Mouse (Mus musculus): ENCODE results near the gene Fbxo34. TPM values are rescaled to one million over a fixed set of nuclear protein-coding genes. Genes with fewer than 3 reads are reported as not detected.
"Not testable (repeated sequence)": the region's sequence is repeated elsewhere in the genome, so short reads cannot be mapped to it uniquely, and the experiment has no call there.

Gene Fbxo34
- 10 to 100 TPM in 3 of 4 experiments, 1 to 10 TPM in 1; 9.4 to 12.1 (median 11.6) TPM for total RNA-seq (2022)

DNA sequence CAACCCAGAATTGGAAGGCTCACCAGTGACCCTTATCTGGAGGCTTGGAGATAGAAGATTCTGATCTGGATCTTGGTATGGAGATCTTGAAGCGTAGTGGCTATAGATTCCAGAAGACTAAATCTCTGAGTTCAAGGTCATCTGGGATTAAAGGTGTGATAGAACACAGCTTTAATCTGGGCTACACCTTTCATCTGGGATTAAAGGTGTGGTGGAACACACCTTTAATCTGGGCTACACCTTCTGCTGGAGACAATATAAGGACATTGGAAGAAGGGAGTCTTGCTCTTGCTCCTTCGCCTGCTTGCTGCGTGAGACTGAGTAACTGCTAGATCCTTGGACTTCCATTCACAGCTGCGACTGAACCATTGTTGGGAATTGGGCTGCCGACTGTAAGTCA is at the start of gene Fbxo34:
Fbxo34 (plus strand) TSS at position 301 of the 400 bp plus-strand sequence.
- DNase-seq (ENCODE audit: low spot score): not testable (repeated sequence)

DNA sequence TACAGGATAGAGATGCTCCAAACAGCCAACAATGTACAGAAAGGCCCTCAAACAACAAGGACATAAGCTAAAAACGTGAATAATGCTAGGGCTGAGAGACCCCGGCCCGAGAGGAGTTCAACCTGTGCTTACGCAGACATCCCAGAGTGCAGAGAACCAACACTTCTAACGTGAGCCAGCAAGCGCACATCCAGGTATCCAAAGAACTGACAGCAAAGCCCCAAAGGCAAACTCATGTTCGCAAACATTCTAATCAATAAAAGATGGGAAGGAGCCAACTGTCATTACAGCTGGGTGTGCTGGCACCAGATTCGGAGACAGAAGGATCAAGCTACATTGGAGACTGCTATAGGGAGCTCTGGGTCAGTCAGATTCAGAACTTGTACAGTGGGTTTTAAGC is 47.5 kb upstream of the Fbxo34 start:
- no peak for DNase-seq (ENCODE audit: low spot score)

DNA sequence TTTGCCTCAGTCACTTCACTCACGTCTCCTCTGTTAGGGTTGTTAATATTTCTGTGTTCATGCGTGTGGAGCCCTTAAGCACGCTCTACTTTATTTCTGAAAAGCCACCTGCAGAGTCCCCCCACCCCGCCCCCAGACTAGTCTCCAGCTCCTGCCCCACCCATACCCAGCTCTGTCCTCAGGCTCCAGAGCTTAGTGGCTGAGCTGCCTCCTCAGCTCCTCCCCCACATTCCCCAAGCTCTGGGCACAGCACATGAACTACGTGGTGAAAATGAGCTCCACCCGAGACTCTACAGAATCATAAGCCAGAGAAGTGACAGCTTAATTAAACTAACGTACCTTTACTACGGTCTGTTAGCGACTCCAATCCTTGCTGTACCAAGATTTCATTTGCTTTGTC is 44.2 kb upstream of the Fbxo34 start:
- no peak for DNase-seq (ENCODE audit: low spot score)

DNA sequence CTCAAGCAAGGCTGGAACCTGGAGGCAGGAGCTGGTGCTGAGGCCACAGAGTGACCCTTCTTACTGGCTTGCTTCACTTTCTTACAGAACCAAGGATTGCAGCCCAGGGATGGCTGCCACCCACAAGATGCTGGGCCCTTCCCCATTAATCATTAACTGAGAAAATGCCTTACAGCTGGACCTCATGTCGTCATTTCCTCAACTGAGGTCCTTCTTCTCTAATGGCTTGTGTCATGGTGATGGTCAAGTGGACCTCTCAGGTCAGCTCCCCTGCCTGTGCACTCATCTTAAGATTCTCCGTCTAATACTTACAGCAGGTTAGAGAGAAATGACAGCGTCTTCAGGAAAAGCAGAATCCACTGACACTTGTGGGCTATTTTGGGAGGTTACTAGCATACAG is 32.9 kb upstream of the Fbxo34 start:
- no peak for DNase-seq (ENCODE audit: low spot score)

DNA sequence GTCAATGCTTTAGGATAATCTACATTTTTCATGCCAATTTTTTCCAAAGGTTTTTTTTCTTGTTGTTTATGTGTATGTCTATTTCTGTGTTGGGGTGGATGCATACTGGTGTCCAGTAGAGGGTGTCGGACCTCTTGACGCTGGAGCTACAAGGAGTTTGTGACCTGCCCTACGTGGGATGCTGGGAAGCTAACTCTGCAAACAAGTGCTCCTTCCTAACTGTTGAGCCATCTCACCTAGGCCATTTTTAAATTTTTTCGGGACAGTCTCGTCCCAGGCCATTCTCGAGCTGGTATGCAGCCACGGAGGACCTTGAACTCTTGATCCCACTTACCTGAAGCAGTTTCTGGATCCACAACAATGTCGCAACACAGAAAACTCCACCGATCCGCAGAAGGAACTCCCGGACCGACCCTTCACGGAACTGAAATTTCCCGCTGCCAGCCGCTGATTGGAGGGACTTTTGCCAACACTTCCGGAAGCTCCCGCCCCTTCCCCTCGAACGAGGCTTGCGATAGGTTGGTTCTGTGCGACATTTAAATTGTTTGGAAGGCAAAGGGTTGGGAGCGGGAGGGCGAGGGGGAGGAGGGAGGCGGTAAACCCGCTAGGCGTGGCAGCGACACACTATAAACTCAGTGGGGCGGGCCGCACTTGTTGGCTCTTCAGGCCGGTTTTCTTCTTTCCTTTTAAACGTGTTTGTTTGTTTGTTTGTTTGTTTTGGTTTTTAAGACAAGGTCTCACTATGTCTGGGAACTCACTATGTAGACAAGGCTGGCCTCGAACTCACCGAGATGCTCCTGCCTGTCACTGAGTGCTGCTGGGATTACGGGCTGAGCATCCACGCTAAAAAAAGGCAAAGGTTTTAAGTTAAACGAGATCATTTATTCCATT is 32.2 kb upstream of the Fbxo34 start, which contains the start of gene Dlgap5:
Dlgap5 (minus strand) TSS at position 633 of the 891 bp plus-strand sequence.
- DNase-seq (ENCODE audit: low spot score): peak; percentile 94

DNA sequence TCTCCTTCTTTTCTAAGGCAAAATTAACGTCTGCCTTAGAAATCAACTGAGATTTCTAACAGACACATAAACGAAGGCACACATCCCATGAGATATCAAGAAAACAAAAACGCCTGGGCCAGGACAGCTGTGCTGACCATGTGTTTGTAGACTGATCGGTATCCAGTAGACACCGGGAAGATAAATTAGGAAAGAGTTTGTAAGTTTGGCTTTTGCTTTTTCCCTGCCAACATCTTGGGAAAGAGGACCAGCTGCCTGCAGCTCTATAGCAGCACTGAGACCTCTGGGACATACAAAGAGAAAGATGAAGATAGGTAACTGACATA is 31.6 kb upstream of the Fbxo34 start:
- DNase-seq (ENCODE audit: low spot score): no peak

DNA sequence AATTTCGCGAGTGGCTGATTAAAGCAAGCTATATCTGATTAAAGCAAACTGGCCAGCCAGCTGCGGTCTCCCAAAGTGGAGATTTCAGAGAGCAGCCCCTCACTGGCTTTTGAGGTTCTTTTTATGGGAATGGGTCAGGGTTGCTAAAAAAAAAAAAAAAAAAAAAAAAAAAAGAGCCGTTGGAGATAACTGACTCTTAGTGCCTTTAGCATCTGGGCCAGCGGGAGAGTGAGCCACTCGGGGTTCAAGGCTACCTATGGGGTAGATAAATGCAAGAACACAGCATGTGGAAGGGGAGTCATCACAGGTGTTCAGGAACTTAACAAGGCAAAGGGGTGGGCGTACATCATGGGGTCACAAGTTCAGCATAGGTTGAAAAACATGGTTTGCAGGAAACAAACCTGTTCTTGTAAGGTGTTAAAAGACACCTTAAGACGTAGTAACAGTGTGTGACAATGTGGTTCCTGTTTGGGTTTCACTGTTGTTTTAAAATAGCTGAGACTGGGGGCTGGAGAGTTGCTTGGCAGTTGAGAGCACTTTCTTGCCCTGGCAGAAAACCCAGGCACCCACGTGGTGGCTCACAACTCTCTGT is 31.1 kb upstream of the Fbxo34 start:
- DNase-seq (ENCODE audit: low spot score): no peak

DNA sequence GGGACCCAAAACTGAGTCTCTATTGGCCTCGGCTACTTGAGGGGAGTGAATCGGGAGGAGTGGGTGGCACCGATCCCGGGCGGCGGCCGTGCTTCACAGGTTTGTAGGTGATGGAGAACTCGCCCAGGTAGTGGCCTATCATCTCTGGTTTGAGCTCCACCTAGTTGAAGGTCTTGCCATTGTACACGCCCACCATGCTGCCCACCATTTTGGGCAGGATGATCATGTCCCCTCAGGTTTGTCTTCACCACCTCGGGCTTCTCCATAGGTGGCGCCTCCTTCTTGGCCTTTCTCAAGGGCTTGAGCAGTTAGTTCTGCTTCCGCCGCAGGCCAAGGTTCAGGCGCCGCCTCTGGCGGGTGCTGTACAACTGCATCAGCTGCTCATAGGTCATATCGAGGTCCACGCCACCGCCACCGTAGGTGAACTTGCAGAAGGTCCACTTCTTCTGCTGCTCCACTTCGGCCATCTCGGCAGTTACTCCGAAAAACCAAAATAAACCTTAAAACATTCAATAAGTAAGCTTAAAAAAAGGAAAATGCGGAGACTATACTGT is 30.4 kb upstream of the Fbxo34 start:
- DNase-seq (ENCODE audit: low spot score): no peak

DNA sequence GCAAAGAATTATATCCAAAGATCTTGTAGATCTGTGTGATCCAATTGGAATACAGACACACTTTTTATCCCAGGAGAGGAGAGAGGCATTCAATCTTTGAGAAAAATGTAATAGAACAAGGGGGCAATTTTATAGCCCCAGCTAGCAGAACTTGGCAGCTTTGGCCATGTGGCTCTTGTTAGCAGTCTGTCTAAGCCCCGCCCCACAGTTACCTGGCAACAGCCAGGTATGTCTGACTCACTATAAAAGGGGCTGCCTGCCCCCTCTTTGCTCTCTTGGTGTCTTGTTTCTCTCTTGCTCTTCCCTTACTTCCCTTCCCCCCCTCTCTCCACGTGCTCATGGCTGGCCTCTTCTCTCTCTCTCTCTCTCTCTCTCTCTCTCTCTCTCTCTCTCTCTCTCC is 28.6 kb upstream of the Fbxo34 start:
- DNase-seq (ENCODE audit: low spot score): no peak

DNA sequence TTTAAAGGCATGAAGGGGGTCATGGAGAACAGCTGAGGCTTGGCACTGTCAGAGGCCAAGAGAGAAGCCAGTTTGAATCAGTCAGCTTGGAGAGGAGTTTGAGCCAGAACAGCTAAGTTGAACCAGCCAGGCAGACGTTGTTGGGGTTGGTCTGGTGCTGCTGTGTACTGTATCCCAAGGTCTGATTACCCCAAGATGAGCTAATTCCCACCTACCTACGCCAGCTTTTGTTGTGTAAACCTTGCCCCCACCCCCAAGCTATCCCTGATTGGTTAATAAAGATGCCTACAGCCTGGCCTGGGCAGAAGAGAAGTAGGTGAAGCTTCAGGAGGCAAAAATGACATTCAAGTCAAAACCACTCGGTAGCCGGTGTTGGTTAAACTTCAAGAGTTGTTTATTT is 27.8 kb upstream of the Fbxo34 start:
- DNase-seq (ENCODE audit: low spot score): no peak

DNA sequence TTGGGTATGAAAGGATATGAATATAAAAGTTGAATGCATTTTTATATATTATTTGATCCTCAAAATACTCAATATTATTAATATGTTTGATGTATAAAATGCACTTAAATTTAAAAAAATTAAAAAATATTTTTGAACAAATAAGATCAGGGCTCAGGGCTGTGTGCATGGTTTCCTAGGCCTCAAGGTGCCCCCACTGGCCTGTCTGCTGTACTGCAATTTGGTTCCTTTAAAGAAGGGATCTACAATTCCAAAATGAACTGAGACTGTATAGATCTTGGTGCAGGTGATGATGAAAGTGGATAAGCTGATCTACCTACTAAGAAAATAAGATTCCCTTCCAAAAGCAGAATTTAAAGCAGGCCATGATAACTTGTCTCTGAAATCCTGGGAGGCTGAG is 17.2 kb upstream of the Fbxo34 start:
- DNase-seq (ENCODE audit: low spot score): no peak

DNA sequence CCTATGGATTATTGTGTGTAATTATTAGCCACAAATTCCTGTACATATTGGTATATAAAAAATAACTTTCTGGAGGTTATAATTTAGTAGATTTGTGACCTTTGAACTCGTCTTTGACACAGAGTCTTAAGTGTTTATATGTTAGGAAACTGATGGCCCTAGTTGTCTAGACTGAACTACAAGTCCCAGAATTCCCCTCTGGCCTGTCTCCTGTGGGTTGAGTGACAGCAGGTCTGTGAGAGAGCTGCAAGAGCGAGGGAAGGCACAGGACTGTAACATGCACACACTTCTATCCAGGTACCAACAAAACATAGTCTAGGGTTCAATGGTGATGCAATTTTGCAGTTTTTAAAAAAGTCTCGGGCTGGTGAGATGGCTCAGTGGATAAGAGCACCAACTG is 11.3 kb upstream of the Fbxo34 start:
- no peak for DNase-seq (ENCODE audit: low spot score)

DNA sequence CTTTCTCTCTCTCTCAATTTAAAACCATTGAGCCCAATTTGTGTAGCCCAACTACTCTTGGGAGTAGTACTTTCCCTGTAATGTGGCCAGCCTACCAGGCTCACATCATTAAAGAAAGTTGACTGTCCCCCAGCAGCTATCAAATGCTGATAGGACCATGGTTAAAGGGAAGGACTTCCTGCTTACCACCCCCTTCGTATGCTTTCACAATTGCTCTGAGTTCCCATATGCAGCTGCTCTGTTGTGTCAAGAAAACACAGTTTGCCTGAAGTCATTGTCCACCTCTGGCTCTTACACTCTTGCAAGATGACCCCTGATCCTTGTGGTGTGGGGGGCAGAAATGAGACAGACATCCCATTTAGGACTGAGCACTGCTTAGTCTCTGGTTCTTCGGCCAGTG is 5.3 kb upstream of the Fbxo34 start:
- DNase-seq (ENCODE audit: low spot score): peak; percentile 2

DNA sequence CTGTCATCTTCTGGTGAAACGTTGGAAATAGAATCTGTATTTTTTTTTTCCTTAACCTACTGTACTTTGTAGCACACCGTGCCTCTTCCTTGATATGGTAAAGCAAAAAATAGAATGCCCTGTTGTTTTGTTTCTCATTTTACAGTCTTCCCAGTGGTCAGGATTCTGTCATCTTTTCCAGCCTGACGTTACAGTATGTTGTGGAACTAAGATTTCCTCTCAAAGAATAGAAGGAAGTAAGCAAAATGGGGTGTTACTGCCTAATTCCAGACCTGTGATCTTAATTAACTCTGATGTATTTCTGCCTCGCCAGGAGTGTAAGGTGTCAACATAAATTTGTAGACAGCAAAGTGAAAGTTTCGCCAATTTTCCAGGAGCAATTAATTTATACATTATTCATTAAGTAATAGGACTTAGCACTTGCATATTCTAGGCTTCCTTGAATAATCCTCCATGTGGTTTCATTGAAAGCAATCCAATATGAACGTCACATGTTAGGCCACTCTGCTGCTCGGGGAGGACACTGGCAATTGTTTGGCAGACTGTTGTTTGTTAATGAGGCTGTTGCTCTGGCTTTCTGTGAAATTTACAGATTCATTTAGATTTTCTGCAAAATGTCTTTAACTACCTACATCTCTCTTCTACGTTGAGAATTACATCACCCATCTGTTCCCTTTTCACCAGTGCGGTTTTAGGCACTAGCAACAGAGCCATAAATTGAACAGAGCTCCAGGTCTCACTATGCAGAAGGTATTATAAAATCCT is 4.7 kb upstream of the Fbxo34 start:
- peak; percentile 57 for DNase-seq (ENCODE audit: low spot score)

DNA sequence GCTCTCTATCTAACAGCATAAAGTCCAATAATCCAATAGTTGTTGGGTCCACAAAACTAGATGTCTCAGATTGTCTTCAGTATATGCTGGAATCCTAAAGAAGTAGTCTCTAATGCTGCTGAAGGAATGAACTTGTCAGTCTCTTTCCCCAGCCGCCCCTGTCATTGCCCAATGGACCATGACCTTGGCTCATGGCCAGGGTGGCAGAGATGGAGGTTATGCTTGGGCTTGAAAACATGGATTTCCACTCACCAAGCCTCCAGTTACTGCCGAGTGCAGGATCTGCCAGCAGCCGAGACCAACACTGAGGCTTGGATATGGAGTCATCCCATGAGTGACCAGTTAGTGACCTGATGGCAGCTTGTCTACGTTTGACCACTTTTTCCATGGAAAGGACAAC is 9.3 kb downstream of the Fbxo34 start:
- DNase-seq (ENCODE audit: low spot score): no peak

DNA sequence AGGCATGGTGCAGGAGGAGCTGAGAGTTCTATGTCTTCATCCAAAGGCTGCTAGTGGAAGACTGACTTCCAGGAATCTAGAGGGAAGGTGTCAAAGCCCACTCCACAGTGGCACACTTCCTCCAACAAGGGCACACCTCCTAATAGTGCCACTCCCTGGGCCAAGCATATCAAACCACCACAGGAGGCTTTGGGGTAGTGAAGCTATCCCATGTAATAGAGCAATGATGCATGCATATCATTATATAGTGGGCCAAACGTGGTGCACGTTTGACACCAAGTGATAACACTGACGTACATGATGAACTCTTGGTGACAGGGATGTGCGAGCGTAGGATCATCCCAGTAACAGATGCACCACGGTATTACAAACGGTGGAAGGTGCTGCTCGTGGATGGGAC is 11.8 kb downstream of the Fbxo34 start:
- DNase-seq (ENCODE audit: low spot score): no peak

DNA sequence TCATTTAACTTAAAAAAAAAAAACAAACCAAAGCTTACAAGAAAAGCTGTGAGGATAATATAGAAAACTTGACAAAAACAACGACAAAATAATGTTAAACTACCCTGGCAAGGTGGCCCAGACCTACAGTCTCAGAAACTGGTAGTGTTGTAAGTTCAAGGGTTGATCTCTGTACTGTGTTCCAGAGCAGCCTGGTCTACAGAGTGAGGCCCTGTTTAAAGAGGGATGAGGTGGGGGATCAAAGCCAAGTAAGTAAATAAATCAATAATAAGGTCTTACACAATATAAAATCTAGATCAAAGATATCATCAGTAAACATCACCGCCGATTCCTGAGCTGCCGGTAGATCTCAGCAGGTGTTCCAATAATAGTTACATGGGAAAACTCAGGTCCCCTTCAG is 12.2 kb downstream of the Fbxo34 start:
- DNase-seq (ENCODE audit: low spot score): no peak

DNA sequence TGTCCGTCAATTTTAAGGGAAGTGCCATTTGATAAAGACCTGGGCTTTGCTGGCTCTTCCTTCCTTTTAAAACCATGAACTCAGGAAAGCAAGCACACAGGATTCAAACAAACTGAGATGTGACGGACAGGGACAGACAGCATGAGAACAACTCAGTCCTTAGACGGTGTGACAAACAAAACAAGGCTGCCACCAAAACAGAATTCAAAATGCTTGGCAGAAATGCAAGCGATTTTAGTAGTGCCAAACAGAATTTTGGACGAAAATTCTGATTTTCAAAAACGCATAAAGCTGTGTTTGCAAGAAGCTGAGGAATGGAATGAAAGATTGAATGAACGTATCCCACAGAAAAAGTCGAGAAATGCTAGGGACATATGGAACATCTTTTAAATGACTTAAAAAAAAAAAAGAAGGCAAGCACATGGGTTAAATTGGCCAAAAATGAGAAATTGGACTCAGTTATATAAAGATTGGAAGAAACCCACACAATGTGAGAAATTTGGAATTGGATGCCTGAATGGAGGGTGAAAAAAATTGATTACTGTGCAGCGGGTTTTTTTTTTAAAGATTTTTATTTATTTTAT is 12.7 kb downstream of the Fbxo34 start:
- no peak for DNase-seq (ENCODE audit: low spot score)

DNA sequence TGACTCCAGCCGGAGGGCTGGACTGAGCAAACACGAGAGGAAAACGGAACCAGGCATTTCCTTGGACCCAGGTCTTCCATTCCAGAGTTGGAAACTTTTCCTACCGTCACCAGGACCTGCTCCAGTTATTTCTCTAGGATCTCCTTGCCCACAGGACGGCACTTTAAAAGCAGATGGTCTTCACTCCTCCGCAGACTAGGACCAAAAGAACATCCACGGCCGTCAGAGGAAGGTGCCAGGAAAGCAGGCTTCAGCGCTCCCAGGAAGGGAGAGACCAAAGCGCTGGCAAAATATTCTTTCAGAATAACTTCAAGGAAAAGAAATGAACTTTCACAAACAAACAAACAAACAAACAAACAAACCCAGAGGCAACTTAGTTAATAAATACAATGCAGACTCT is 14.2 kb downstream of the Fbxo34 start:
- no peak for DNase-seq (ENCODE audit: low spot score)

DNA sequence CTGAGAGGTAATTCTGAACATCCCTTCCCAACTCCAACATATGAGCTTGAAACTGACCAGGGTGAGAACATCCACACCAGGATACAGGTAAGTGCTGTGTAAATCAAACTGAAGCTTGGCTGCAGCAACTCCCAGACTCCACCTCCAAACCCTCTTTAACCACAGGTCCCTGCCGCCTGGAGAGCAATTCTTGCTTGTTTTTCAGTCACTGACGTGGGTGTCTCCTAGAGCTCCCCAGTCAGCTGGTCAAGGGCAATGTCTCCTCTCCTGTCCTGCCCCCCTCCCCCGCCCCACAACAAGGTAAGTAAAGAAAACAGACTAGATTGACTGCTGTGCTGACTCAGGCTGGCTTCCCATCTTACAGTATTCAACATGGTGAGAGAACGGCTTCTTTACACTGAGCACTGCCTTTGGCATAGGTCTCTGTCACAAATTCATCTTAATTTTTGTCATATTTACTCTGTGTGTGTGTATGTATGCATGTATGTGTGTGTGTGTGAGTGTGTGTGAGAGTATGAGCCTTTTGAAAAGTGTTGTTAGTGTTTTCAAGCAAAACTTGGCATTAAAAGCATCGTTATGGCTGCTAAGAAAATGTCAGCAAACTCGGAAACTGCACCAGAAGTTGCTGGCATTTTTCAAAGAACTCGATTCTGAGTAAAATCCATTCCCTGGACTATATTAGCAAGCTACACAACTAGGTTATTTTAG is 15.4 kb downstream of the Fbxo34 start:
- no peak for DNase-seq (ENCODE audit: low spot score)

DNA sequence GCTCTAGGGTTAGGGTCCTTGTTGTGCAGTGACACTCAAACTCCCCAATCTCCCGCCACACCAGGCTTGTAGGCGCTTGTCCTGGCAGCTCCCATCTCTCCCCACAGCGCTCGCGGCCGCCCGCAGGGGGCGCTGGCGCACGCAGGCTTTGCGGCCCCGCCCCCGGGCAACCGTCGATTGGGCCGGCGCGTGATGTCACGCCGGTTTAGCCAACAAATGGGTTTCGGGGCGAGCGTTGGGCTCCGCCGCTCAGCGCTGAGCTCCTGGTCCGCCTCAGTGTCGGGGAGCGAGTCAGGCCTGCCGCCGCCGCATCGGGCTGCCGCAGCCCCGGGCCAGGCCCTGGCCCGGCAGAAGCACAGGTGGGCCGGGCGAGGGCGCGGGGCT is 22.1 kb downstream of the Fbxo34 start:
- peak; percentile 94 for DNase-seq (ENCODE audit: low spot score)

All from heart, adult 8-10 months (tissue).